Mouse (Mus musculus) thymus, adult 18-20 months (tissue): ENCODE data around the gene Plcd4.
"Not testable (repeated sequence)": the region's sequence is repeated elsewhere in the genome, so short reads cannot be mapped to it uniquely, and the experiment has no call there.

Experiments
- DNase-seq, 2 experiments: peaks; one replicate each; pipeline ENCODE4 v3.0.0; 2022; ENCODE audit warnings: mixed read lengths in 2 of 2

The Plcd4 gene

DNA sequence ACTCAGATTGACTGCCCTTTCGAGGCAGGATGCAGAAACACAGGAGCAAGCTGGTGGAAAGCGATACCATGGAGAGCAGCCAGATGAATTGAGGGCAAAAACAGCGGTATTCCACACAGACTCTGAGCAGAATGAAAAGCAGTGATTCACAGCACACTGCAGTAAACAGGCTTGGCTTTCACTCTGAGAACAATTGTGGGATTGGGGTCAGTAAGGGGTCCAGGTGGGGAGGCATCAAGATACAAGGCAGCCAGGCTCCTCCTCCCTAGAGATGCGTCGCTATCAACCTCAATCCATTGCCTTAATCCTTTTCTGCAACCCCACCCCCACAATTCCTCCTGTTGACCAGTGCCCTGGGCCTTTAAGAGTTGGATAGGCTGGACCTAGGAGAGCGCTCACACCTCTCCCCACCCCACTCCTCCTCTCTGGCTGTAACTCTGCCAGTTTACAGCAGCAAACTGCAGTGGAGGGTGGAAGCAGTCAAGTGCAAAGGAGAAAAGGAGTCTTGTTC lies at the start of gene Plcd4:
Gene Plcd4, plus strand, starts transcription at position 438 of the 511 bp plus-strand sequence.
- DNase-seq, result no peak

DNA sequence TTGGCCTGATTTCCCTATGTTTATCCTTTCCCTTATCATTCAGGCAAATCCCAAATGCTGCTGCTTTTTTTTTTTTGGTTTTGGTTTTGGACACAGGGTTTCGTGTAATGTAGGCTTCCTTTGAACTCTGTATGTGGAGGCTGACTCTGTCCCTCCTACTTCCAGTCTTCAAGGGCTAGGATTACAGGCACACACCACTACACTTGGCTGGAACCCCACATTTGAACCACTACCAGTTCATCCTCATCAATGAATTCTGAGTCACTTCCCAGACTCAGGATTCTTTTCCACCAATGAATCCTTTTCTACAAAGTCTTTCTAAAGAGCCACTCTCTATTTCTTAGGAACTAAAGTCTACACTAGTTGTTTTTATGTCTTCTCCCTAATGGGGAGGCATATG lies 41.6 kb upstream of the Plcd4 start:
- no peak for DNase-seq

DNA sequence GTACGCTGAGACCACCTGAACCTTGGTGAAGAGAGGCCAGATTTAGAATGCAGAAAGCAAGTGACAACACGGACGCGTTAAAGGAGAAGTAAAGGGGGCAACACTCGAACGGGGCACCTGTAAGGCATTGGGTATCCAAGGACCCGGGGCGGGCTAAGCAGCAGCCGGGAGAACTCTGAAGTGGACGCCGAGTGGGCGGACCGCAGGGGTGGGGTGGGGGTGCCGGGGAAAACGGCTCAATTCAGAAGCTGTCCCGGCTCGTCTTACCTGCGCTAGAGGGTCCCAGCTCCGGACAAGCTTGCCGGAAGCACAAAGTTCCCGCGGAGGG lies 37.3 kb upstream of the Plcd4 start:
- DNase-seq, result no peak

DNA sequence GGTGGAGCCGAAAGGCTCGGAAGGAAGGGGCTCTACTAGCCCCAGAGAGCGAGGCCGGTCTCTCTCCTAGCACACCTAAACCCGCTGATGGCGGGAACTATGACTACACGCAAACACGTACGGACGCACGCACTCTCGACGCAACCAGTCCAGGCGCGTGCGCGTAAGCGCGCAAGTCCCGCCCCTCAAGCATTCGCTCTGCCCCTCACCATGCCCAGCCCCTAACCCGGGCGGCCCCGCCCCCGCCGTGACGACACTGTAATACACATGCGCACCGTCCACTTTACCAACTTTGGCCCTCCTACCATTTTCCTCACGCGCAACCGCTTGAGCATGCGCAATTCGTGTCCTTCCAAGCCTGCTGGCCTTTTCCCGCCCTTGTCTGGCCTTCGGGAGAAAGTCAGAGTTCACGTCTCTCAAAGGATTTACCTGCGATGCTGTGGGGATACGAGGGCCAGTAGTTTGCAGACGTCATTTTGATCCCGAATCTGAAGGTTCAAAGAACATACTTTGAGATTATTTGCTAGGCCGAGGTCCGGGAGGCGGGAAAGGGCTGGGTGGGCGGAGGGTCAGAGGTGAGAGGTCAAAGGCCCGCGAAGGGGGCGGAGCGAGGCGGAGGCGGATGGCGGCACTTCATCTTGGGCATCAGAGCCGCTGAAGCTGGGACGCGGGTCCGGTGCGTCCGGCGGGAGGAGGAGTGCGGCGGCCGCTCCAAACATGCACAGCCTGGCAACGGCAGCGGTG lies 36.8 kb upstream of the Plcd4 start, which contains the start of gene Cnot9:
Gene Cnot9, plus strand, starts transcription at position 338 of the 744 bp plus-strand sequence.
- peak; percentile 100 for DNase-seq

- no peak for DNase-seq
Observed at GRCm38 (mm10) chr1:74506471-74506881, 36.2 kb upstream of the Plcd4 start.

DNA sequence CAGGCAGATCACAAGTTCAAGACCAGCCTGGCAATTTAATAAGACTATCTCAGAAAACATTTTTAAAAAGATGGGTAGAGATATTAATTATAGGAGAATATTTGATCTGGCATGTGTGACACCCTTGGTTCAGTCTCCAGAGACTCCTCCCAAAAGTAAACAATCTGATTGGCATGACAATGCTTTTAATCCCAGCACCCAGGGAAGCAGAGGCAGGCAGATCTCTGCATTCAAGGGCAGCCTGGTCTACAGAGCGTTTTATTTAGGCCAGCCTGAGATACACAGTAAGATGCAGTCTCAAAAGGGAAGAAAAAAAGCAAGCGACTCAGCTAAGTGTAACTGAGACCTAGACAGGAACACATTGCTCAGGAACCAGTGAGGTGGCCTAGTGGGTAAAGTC lies 34.9 kb upstream of the Plcd4 start:
- no peak for DNase-seq

GRCm38 (mm10) chr1:74511306-74511705 lies 31.4 kb upstream of the Plcd4 start:
- no peak for DNase-seq

GRCm38 (mm10) chr1:74512999-74513398 lies 29.7 kb upstream of the Plcd4 start:
- not testable (repeated sequence) for DNase-seq

GRCm38 (mm10) chr1:74519875-74520274 lies 22.8 kb upstream of the Plcd4 start:
- DNase-seq, result no peak

DNA sequence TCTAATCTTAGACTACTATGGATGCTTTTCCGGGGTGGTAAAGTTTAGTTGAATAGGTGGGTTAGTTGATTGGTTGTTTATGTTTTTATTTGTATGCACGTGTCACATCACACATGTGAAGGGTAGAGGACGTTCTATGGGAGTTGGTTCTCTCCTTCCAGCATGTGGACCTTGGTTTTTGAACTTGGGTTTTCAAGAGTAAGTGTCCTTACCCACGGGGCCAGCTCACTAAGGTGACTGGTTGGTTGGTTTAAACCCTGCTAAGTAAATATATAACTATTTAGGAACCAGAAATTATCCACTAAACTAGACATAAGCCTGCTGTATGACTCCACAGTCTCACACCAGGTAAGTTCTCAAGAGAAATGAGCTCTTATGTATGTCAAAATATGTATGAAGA lies 17.9 kb upstream of the Plcd4 start:
- no peak for DNase-seq

- no peak for DNase-seq
Observed at GRCm38 (mm10) chr1:74528589-74528988, 14.1 kb upstream of the Plcd4 start.

GRCm38 (mm10) chr1:74538650-74539049 lies 4.0 kb upstream of the Plcd4 start:
- no peak for DNase-seq

DNA sequence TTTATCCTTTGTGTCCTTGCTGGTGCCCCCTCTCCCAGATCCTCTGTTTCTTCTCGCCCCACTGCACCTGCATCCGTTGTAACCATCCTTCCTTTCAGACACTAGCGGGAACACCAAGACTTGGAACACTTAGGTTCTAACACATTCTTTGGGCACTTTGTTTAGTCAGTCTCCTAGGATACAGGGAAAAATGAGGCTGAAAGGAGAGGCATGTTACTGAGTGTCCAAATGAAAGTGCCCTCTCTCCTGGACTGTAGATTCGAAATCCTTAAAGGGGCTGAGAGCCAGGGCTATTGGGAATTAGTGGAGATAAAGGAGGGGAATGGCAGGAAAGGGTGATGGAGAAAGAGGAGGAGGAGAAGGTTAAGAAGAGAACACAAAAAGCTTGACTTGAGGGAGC lies 1.5 kb downstream of the Plcd4 start, which contains the start of gene Usp37:
Gene Usp37, minus strand, starts transcription at position 101 of the 400 bp plus-strand sequence.
- no peak for DNase-seq

DNA sequence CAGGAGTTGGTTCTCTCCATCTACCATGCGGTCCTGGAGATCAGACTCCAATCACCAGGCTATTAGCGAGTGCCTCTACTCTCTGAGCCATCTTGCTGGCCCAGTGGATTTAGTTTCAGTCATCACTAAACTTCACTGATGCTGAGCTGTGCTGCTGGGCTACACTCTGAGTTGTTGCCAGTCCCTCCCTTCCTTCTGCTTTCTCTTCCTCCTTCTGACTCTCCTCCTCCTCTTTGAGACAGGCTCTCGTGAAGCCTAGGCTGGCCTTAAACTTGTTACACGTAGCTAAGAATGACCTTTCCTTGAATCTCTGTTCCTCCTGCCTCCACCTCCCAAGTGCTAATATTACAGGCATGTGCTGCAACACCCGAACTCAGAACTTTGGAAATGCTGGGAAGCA lies 16.4 kb downstream of the Plcd4 start:
- DNase-seq, result no peak

DNA sequence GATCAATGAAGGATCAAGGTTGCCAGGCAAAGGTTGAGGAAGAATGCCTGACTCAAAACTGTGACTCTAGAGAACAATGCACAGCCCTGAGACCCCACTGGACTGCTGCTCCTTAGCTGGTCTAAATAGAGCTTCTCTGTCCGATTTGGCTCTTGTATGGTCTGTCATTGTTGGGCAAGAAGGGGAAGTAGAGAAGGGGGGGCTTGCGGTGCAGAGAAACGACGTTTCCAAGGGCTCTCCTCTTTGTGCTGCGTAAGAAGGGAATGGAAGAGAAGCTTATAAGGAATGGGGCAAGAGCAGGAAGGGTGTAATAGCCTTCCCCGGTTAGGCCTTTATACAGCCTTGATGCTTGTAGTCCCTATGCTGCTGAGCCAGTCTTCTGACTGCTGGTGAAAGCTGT lies 23.1 kb downstream of the Plcd4 start:
- no peak for DNase-seq

DNA sequence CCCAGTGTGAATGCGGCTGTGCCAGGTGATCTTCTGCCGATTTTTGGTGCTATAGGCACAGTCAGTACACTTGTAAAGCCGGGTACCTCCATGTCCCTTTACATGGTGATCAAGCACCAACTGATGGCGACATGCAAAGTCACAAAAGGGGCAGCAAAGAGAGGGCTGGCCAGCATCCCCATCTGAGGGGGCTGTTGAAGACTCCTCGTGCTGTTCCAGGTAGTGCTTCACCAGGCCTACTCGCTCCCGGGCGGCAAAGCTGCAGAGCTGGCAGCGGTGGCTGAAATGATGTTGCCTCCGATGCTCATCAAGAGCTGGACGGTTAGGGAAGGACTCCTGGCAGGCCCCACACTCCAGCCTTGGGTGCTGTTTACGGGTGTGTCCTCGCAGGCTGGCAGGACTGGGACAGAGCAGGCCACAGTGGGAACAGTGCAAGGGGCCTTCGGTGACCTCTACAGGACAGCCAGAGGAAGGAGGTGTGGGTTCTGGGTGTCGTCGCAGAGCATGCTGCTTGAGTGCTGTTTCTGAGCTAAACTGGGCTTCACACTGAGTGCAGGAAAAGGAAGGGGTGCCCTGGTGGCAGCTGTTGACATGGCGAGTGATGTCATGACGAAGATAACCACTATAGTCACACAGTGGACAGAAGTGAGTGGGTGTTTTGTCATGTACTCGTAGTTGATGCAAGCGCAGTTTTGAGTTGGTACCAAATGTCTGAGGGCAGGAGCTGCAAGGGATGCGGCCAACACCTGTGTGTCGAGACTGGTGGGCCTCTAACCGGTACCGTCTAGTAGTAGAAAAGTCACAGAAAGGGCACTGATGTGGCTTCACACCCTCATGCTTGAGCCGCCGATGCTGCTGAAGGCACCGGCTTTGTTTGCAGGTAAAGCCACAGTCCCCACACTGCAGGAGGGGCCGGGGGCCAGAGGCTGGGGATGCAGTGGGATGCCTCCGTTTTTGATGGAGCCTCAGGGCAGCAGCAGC lies 27.3 kb downstream of the Plcd4 start:
- no peak for DNase-seq

- DNase-seq, result no peak
Observed at GRCm38 (mm10) chr1:74582621-74583020, 39.9 kb downstream of the Plcd4 start.

- no peak for DNase-seq
Observed at GRCm38 (mm10) chr1:74584616-74585398, 42.1 kb downstream of the Plcd4 start.

GRCm38 (mm10) chr1:74587233-74587772 lies 44.6 kb downstream of the Plcd4 start:
- no peak for DNase-seq

- DNase-seq, result peak; percentile 98 to 99
Observed at GRCm38 (mm10) chr1:74587773-74588445, 45.2 kb downstream of the Plcd4 start, which contains the start of the genes Zfp142 and Bcs1l. TSS of gene Zfp142 (minus strand) at chr1:74588246. TSS of gene Bcs1l (plus strand) at chr1:74588289.

- DNase-seq, result no peak
Observed at GRCm38 (mm10) chr1:74594434-74594833, 51.7 kb downstream of the Plcd4 start.
